Mouse (Mus musculus): ENCODE results near the gene Cdk4. TPM values are rescaled to one million over a fixed set of nuclear protein-coding genes. Genes with fewer than 3 reads are reported as not detected.

Cdk4 gene
- polyA plus RNA-seq, 1 experiment from 2014 or later, result 3,194 TPM

DNA sequence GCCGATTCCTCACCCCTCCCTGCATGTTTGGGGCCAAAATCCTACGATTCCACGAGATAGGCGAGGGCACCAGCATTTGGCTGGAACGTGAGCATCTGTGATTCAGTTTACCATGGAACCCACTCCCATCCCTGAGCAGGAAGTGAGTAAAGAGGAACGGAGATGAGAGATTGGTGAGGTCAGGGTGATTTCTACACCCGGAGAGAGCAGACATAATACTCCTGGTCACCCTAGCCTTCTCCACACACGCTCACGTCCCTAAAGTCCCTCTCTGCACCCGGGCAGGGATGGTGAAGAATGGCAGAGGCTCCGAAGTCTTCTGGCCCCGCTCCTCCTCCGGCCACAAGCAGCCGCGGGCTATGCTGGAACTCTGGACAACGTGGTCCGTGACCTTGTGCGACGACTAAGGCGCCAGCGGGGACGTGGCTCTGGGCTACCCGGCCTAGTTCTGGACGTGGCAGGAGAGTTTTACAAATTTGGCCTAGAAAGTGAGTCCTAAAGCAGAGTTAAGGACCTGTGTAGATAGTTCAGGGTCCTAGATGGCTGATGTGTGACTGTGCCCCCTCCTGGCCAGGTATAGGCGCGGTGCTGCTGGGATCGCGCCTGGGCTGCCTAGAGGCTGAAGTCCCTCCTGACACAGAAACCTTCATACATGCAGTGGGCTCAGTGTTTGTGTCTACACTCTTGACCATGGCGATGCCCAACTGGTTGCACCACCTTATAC, 13.8 kb upstream of the Cdk4 start:
- 2% methylated on average over 29 of the region's 29 CpGs for WGBS
- H3K4me3 ChIP-seq (ENCODE audit: low read depth, low read length), result no peak overlapping the region
- DNase-seq (ENCODE audit: low spot score) (no peak), ATAC-seq (ENCODE audit: insufficient number of reproducible peaks, low FRiP score, low TSS enrichment, low read depth) (no peak)
- H3K36me3 ChIP-seq (ENCODE audit: control insufficient read depth, insufficient read depth, low read length), result no peaks in the 10 kb centered on the region; the same call in 1 of the 2 replicates
- H3K4me1 ChIP-seq (ENCODE audit: control insufficient read depth, insufficient read depth, low read length), result 0 out of 2 replicates have a peak, but pooled peaks cover 6% of the 10 kb centered on the region
- peak overlapping the region; percentile 17; the same call in 1 of the 2 replicates for H3K4me2 ChIP-seq (ENCODE audit: low read depth, severe bottlenecking)
- no peak overlapping the region for H3K9ac ChIP-seq (ENCODE audit: low read length)
- H3K27ac ChIP-seq (replicated peaks; ENCODE audit: low read depth, low read length), result no peak overlapping the region
- peaks cover 39% of the 10 kb centered on the region for H3K27me3 ChIP-seq (ENCODE audit: control insufficient read depth, insufficient read depth, low read length)
- H3K9me3 ChIP-seq (ENCODE audit: control insufficient read depth, low read length), result no peaks in the 10 kb centered on the region

DNA sequence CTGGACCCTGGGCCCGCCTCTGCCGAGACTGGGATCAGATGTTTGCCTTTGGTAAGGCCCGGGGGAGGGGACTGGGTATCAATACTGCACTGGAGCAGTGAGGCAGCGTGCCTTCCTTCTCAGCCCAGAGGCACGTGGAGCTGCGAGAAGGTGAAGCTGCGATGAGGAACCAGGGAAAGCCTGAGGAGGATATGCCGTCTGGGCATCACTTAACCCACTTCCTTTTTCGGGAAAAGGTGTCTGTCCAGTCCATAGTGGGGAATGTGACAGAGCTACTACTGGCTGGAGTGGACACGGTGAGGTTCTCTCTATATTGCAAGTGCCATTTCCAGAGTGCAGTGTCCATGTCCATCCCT, 13.2 kb upstream of the Cdk4 start:
- WGBS, result 20% methylated on average over 10 of the region's 10 CpGs
- H3K4me2 ChIP-seq (ENCODE audit: low read depth, severe bottlenecking), result no peak overlapping the region
- peaks cover 39% of the 10 kb centered on the region for H3K27me3 ChIP-seq (ENCODE audit: control insufficient read depth, insufficient read depth, low read length)
- H3K27ac ChIP-seq (replicated peaks; ENCODE audit: low read depth, low read length), result no peak overlapping the region
- DNase-seq (ENCODE audit: low spot score), result no peak
- no peaks in the 10 kb centered on the region; the same call in 1 of the 2 replicates for H3K36me3 ChIP-seq (ENCODE audit: control insufficient read depth, insufficient read depth, low read length)
- H3K9ac ChIP-seq (ENCODE audit: low read length), result no peak overlapping the region
- ATAC-seq (ENCODE audit: insufficient number of reproducible peaks, low FRiP score, low TSS enrichment, low read depth), result no peak
- H3K4me3 ChIP-seq (ENCODE audit: low read depth, low read length), result no peak overlapping the region
- no peaks in the 10 kb centered on the region for H3K9me3 ChIP-seq (ENCODE audit: control insufficient read depth, low read length)
- 0 out of 2 replicates have a peak, but pooled peaks cover 6% of the 10 kb centered on the region for H3K4me1 ChIP-seq (ENCODE audit: control insufficient read depth, insufficient read depth, low read length)

DNA sequence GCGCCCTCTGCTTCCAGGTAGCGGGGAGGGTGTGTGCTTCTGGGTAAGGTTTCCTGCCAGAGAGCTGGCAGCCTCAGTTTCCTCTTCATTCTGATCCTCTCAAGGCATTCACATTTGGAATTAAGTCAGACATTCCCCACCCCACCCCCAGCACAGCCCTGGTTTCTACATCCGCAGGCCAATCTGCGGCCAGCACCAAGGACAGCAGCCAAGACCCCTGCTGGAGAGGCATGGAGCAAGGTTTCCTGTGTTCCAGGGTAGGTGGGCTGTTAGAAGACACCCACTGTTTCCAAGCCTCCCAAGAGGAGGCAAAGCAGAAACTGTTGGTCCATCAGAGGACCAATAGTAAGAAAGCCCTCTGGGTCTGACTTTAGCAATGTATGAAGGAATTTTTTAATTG, 8.7 kb upstream of the Cdk4 start:
- peaks cover 14% of the 10 kb centered on the region for H3K4me1 ChIP-seq (ENCODE audit: control insufficient read depth, insufficient read depth, low read length)
- no peaks in the 10 kb centered on the region for H3K9me3 ChIP-seq (ENCODE audit: control insufficient read depth, low read length)
- no peak overlapping the region for H3K4me3 ChIP-seq (ENCODE audit: low read depth, low read length)
- DNase-seq (ENCODE audit: low spot score) (peak; percentile 65), ATAC-seq (ENCODE audit: insufficient number of reproducible peaks, low FRiP score, low TSS enrichment, low read depth) (no peak)
- no peak overlapping the region for H3K4me2 ChIP-seq (ENCODE audit: low read depth, severe bottlenecking)
- H3K27me3 ChIP-seq (ENCODE audit: control insufficient read depth, insufficient read depth, low read length), result peaks cover 27% of the 10 kb centered on the region
- no peaks in the 10 kb centered on the region for H3K36me3 ChIP-seq (ENCODE audit: control insufficient read depth, insufficient read depth, low read length)
- H3K27ac ChIP-seq (replicated peaks; ENCODE audit: low read depth, low read length), result no peak overlapping the region
- WGBS, result 56% methylated on average over 4 of the region's 4 CpGs
- no peak overlapping the region for H3K9ac ChIP-seq (ENCODE audit: low read length)

DNA sequence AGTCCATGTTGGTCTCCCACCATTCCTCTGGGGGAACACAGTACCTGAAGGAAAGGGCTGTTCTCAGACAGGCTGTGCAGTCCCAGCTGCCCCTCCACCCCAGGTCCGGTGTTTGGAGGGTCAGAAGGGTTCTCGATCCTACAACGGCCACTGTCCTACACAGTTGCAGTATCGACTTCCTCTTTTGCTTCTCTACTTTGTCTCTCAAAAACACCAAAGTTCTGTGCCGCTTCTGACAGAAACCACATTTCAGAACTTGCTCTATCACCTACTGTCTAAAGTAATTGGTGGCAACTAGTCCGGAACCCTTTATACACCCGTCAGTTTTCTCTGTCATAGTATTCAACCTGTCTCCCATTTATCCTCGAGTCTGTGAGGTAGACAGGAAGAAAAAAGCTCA, 7.9 kb upstream of the Cdk4 start:
- peaks cover 25% of the 10 kb centered on the region for H3K27me3 ChIP-seq (ENCODE audit: control insufficient read depth, insufficient read depth, low read length)
- no peak overlapping the region for H3K4me3 ChIP-seq (ENCODE audit: low read depth, low read length)
- H3K27ac ChIP-seq (replicated peaks; ENCODE audit: low read depth, low read length), result no peak overlapping the region
- no peaks in the 10 kb centered on the region for H3K36me3 ChIP-seq (ENCODE audit: control insufficient read depth, insufficient read depth, low read length)
- 87% methylated on average over 8 of the region's 8 CpGs for WGBS
- H3K4me1 ChIP-seq (ENCODE audit: control insufficient read depth, insufficient read depth, low read length), result peaks cover 15% of the 10 kb centered on the region
- no peak overlapping the region for H3K4me2 ChIP-seq (ENCODE audit: low read depth, severe bottlenecking)
- DNase-seq (ENCODE audit: low spot score) (no peak), ATAC-seq (ENCODE audit: insufficient number of reproducible peaks, low FRiP score, low TSS enrichment, low read depth) (no peak)
- no peaks in the 10 kb centered on the region for H3K9me3 ChIP-seq (ENCODE audit: control insufficient read depth, low read length)
- no peak overlapping the region for H3K9ac ChIP-seq (ENCODE audit: low read length)

DNA sequence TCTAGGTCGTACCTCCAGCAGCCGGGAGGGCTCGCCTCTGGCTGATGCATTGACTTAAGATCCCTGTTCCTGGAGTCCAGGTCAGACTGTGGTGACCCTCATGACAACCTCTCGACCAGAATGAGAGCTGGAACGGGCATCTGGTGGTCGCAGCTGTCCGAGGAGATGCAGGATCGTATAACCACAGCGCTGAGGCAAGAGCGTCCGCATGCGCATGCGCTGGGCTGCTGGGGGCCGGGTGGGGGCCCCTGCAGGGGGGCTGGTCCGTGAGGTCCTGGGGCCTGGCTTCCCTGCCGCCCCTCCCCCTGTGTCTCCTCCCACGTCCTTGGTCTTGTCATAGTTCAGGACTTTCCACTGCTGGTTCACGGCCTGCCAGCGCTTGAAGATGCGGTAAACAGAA, 6.8 kb upstream of the Cdk4 start:
- DNase-seq (ENCODE audit: low spot score), result no peak
- Histone ChIP-seq H3K4me3 (ENCODE audit: low read depth, low read length) (no peak overlapping the region), H3K27me3 (ENCODE audit: control insufficient read depth, insufficient read depth, low read length) (peaks cover 20% of the 10 kb centered on the region), H3K9me3 (ENCODE audit: control insufficient read depth, low read length) (no peaks in the 10 kb centered on the region), H3K36me3 (ENCODE audit: control insufficient read depth, insufficient read depth, low read length) (no peaks in the 10 kb centered on the region), H3K4me1 (ENCODE audit: control insufficient read depth, insufficient read depth, low read length) (peaks cover 14% of the 10 kb centered on the region), H3K27ac (replicated peaks; ENCODE audit: low read depth, low read length) (no peak overlapping the region), H3K4me2 (ENCODE audit: low read depth, severe bottlenecking) (no peak overlapping the region), H3K9ac (ENCODE audit: low read length) (no peak overlapping the region)
- 83% methylated on average over 20 of the region's 20 CpGs for WGBS
- ATAC-seq (ENCODE audit: insufficient number of reproducible peaks, low FRiP score, low TSS enrichment, low read depth), result no peak

DNA sequence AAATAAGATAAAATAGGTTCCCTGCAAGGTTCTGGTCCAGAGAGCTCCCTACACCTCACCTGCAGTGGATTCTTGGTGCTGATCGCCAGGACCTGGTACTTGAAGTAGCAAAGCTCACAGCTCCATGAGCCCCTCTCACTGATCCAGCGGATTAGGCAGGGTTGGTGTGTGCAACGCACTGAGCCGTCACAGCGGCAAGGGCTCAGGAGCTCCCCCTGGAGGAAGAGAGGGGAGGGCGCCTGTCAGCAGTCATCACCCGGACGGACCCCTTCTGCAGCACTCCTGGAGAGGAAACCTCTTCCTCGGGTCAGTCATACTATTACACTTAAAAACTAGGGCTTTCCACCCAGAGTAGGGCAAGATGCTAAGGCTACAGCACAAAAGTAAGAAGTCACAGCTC, 5.2 kb upstream of the Cdk4 start:
- H3K4me1 ChIP-seq (ENCODE audit: control insufficient read depth, insufficient read depth, low read length), result peaks cover 14% of the 10 kb centered on the region
- DNase-seq (ENCODE audit: low spot score) (peak; percentile 90), ATAC-seq (ENCODE audit: insufficient number of reproducible peaks, low FRiP score, low TSS enrichment, low read depth) (no peak)
- peaks cover 21% of the 10 kb centered on the region for H3K27me3 ChIP-seq (ENCODE audit: control insufficient read depth, insufficient read depth, low read length)
- under 1% methylated on average over 9 of the region's 9 CpGs for WGBS
- H3K9ac ChIP-seq (ENCODE audit: low read length), result no peak overlapping the region
- no peaks in the 10 kb centered on the region for H3K9me3 ChIP-seq (ENCODE audit: control insufficient read depth, low read length)
- H3K27ac ChIP-seq (replicated peaks; ENCODE audit: low read depth, low read length), result no peak overlapping the region
- H3K4me2 ChIP-seq (ENCODE audit: low read depth, severe bottlenecking), result peak overlapping the region; percentile 96
- H3K36me3 ChIP-seq (ENCODE audit: control insufficient read depth, insufficient read depth, low read length), result no peaks in the 10 kb centered on the region
- H3K4me3 ChIP-seq (ENCODE audit: low read depth, low read length), result peak overlapping the region; percentile 77; the same call in 1 of the 2 replicates

DNA sequence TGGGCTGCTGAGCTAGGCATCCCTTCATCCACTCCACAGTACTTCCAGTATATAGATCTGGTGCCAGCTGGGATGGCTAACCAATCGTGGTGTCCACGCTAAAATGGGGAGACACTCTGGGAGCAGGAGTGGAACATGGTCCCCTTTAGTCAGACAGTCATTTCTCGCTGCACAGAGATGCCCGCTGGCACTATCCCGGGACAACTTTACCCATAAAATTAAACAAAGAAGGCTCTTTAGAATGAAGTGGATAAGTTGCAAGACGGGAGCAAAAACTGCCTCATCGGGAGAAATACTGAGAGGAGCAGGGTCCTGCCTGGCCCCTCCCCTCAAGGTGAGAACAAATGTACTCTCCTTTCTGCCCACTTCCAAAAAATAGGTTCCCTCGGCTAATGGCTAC, 4.6 kb upstream of the Cdk4 start:
- H3K9ac ChIP-seq (ENCODE audit: low read length), result no peak overlapping the region
- H3K9me3 ChIP-seq (ENCODE audit: control insufficient read depth, low read length), result no peaks in the 10 kb centered on the region
- H3K4me2 ChIP-seq (ENCODE audit: low read depth, severe bottlenecking), result peak overlapping the region; percentile 96
- no peak overlapping the region for H3K27ac ChIP-seq (replicated peaks; ENCODE audit: low read depth, low read length)
- no peaks in the 10 kb centered on the region for H3K36me3 ChIP-seq (ENCODE audit: control insufficient read depth, insufficient read depth, low read length)
- no peak for DNase-seq (ENCODE audit: low spot score)
- peaks cover 21% of the 10 kb centered on the region for H3K27me3 ChIP-seq (ENCODE audit: control insufficient read depth, insufficient read depth, low read length)
- 11% methylated on average over 8 of the region's 8 CpGs for WGBS
- H3K4me1 ChIP-seq (ENCODE audit: control insufficient read depth, insufficient read depth, low read length), result peaks cover 14% of the 10 kb centered on the region
- peak overlapping the region; percentile 77 for H3K4me3 ChIP-seq (ENCODE audit: low read depth, low read length)
- no peak for ATAC-seq (ENCODE audit: insufficient number of reproducible peaks, low FRiP score, low TSS enrichment, low read depth)

DNA sequence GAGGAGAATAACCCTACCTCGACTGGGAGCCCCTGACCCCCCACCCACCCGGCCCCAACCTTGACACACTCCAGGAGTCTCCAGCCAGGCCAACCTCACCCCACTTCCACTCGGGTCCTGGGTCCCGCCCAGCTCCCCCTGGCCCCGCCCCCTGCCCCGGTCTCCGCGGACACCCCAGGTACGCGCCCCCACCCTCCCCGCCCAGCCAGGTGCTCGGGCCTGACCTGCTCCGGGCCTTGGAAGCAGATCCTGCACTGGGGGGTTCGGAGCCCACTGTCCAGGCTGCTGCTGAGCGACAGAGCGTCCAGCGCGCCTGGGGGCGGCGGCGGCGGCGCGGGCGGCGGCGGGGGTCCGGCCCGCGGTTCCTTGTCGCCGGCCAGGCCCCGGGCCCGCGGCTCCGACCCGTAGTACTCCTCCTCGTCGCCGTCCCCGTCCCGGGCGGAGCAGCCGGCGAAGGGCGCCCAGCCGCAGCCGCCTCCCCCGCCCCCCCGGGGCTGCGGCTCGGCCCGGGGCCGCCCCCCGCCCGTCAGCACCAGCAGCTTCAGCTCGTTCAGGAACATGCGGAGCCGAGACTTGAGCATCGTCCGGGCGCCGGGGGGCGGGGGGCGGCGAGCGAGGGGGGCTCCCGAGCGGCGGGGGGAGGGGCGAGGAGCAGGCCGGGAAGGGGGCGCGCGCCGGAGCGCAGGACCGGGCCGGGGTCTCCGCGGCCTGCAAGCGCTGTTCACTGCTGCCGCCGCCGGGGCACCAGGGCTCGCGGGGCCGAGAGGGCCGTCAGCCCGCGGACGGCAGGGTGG, 4.0 kb upstream of the Cdk4 start:
- DNase-seq (ENCODE audit: low spot score), result peak; percentile 49
- Histone ChIP-seq H3K9me3 (ENCODE audit: control insufficient read depth, low read length) (no peaks in the 10 kb centered on the region), H3K4me1 (ENCODE audit: control insufficient read depth, insufficient read depth, low read length) (peaks cover 14% of the 10 kb centered on the region), H3K36me3 (ENCODE audit: control insufficient read depth, insufficient read depth, low read length) (no peaks in the 10 kb centered on the region), H3K27ac (replicated peaks; ENCODE audit: low read depth, low read length) (no peak overlapping the region), H3K4me2 (ENCODE audit: low read depth, severe bottlenecking) (peak overlapping the region; percentile 96), H3K4me3 (ENCODE audit: low read depth, low read length) (peak overlapping the region; percentile 77), H3K9ac (ENCODE audit: low read length) (peak overlapping the region; percentile 70), H3K27me3 (ENCODE audit: control insufficient read depth, insufficient read depth, low read length) (peaks cover 21% of the 10 kb centered on the region)
- ATAC-seq (ENCODE audit: insufficient number of reproducible peaks, low FRiP score, low TSS enrichment, low read depth), result no peak
- WGBS, result 1% methylated on average over 40 of the region's 92 CpGs
